28 mouse cellular contexts compared by ENCODE assay signal in the genomic region with DNA sequence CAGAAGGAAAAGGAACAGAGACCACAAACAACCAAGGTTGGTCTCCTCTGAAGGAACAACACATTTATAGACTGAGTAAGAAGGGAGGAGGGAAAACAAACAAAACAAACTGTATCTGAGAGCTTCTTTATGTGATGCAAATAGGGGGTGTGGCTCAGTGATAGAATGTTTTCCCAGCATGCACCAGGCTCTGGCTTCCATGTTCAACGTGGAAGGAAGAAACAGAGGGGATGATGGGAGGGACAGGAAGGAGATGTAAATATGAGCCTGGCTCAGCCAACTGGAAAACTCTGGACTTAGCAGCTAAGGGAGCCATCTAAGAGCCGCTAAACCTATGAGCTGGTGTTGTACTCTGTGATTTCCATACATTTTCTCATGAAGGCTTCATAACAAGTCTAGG. TPM values are rescaled to one million over a fixed set of nuclear protein-coding genes. Genes with fewer than 3 reads are reported as not detected.
DNase-seq lines count a peak whose midpoint lies in the region; ATAC-seq and TF ChIP-seq lines count a peak whose summit lies in the region.
"Had no signal": no experiment of that assay in that cellular context is flagged by ENCODE, and none has a peak within 500 bp of the region (broad histone marks: within the 10 kb centered on the region; RNA-seq: fewer than 3 reads in every experiment).

No protein-coding gene starts in this region.

- H3K4me3 ChIP-seq in hindbrain, embryonic 15.5 days, result no peak overlapping the region
- no peak overlapping the region for H3K4me3 ChIP-seq in hindbrain, embryonic 16.5 days (ENCODE audit: low read length)
- no peak overlapping the region for H3K4me3 ChIP-seq in thymus, adult 2 months (ENCODE audit: control insufficient read depth, insufficient read depth, low read length)
- H3K4me3 ChIP-seq: embryonic facial prominence, embryonic 12.5 days; embryonic facial prominence, embryonic 15.5 days; heart, embryonic 10.5 days; heart, embryonic 13.5 days; intestine, embryonic 15.5 days had no signal

- ATAC-seq in hindbrain, embryonic 15.5 days (ENCODE audit: low FRiP score, low read depth), result no peak
- no peak for ATAC-seq in hindbrain, embryonic 16.5 days
- ATAC-seq: forebrain, embryonic 14.5 days; forebrain, postnatal 0 days; intestine, embryonic 15.5 days had no signal

- 0 out of 2 replicates have a peak overlapping the region, but pooled peaks have one; percentile 83 for H3K27ac ChIP-seq in hindbrain, embryonic 15.5 days (replicated peaks)
- H3K27ac ChIP-seq in hindbrain, embryonic 16.5 days (ENCODE audit: low read depth, low read length), result no peak overlapping the region
- H3K27ac ChIP-seq in thymus, adult 2 months (ENCODE audit: control insufficient read depth, insufficient read depth, low read length), result no peak overlapping the region
- H3K27ac ChIP-seq: embryonic facial prominence, embryonic 12.5 days; embryonic facial prominence, embryonic 15.5 days; heart, embryonic 10.5 days; heart, embryonic 13.5 days; intestine, embryonic 15.5 days had no signal

- no peak for TF ChIP-seq POLR2A in thymus, adult 2 months (IDR thresholded peaks at IDR 0.05; ENCODE audit: control insufficient read depth, extremely low read depth, insufficient read depth, low read length, poor library complexity)

- no peak overlapping the region for H3K4me2 ChIP-seq in hindbrain, embryonic 15.5 days
- no peak overlapping the region for H3K4me2 ChIP-seq in hindbrain, embryonic 16.5 days (ENCODE audit: low read length)
- H3K4me2 ChIP-seq: embryonic facial prominence, embryonic 15.5 days; intestine, embryonic 15.5 days had no signal

- H3K36me3 ChIP-seq in hindbrain, embryonic 15.5 days, result no peaks in the 10 kb centered on the region
- H3K36me3 ChIP-seq in hindbrain, embryonic 16.5 days (ENCODE audit: control insufficient read depth, insufficient read depth, low read length), result no peaks in the 10 kb centered on the region
- no peaks in the 10 kb centered on the region for H3K36me3 ChIP-seq in thymus, adult 2 months (ENCODE audit: control insufficient read depth, insufficient read depth, low read length)
- H3K36me3 ChIP-seq: embryonic facial prominence, embryonic 12.5 days; embryonic facial prominence, embryonic 15.5 days; G1E; heart, embryonic 10.5 days; heart, embryonic 13.5 days; intestine, embryonic 15.5 days had no signal

- WGBS in hindbrain, embryonic 15.5 days, result 50% methylated on average over 2 of the region's 2 CpGs
- WGBS in hindbrain, embryonic 16.5 days, result 56% methylated on average over 2 of the region's 2 CpGs
- WGBS in thymus, adult 2 months, result 74% methylated on average over 2 of the region's 2 CpGs

- no peaks in the 10 kb centered on the region for H3K27me3 ChIP-seq in hindbrain, embryonic 15.5 days
- no peaks in the 10 kb centered on the region for H3K27me3 ChIP-seq in hindbrain, embryonic 16.5 days (replicated peaks; ENCODE audit: control insufficient read depth, insufficient read depth, low read length)
- no peaks in the 10 kb centered on the region for H3K27me3 ChIP-seq in thymus, adult 2 months (ENCODE audit: control insufficient read depth, insufficient read depth, low read length)
- H3K27me3 ChIP-seq: intestine, embryonic 15.5 days had no signal

- TF ChIP-seq CTCF in thymus, adult 2 months (IDR thresholded peaks at IDR 0.05; ENCODE audit: borderline replicate concordance, control insufficient read depth, extremely low read depth, insufficient read depth, low read length, poor library complexity), result no peak

- peaks cover 10% of the 10 kb centered on the region for H3K4me1 ChIP-seq in hindbrain, embryonic 15.5 days (replicated peaks)
- peaks cover 10% of the 10 kb centered on the region for H3K4me1 ChIP-seq in hindbrain, embryonic 16.5 days (ENCODE audit: control insufficient read depth, insufficient read depth, low read depth, low read length)
- H3K4me1 ChIP-seq in thymus, adult 2 months (replicated peaks; ENCODE audit: control insufficient read depth, insufficient read depth, low read length), result no peaks in the 10 kb centered on the region
- H3K4me1 ChIP-seq: intestine, embryonic 15.5 days had no signal

- DNase-seq in ES-CJ7 (ENCODE audit: low read depth, low spot score), result peak; percentile 86
- DNase-seq in R1 (ENCODE audit: low read depth, low spot score), result peak; percentile 92
- DNase-seq in urinary bladder, postnatal 36 days (ENCODE audit: low spot score in 2 of 2), result no peak
- DNase-seq in thymus, adult 2 months, result no peak
- DNase-seq: adrenal gland, adult 2 months; adrenal gland, postnatal 14 days; cerebellum, adult 11 months; cerebellum, adult 2 months; cerebellum, adult 9-11 months; cerebellum, postnatal 25 days; gastrocnemius, postnatal 25 days; heart, adult 18-20 months; heart, postnatal 14 days; heart, postnatal 4 days; kidney, adult 11 months had no signal

- no peak overlapping the region for H3K9ac ChIP-seq in hindbrain, embryonic 15.5 days
- no peak overlapping the region for H3K9ac ChIP-seq in hindbrain, embryonic 16.5 days (ENCODE audit: low read depth, low read length)
- H3K9ac ChIP-seq: embryonic facial prominence, embryonic 12.5 days; embryonic facial prominence, embryonic 15.5 days; heart, embryonic 13.5 days; intestine, embryonic 15.5 days had no signal

- no peaks in the 10 kb centered on the region for H3K9me3 ChIP-seq in hindbrain, embryonic 15.5 days
- H3K9me3 ChIP-seq in hindbrain, embryonic 16.5 days (ENCODE audit: control insufficient read depth, low read length), result no peaks in the 10 kb centered on the region
- H3K9me3 ChIP-seq: embryonic facial prominence, embryonic 12.5 days; embryonic facial prominence, embryonic 15.5 days; G1E; heart, embryonic 10.5 days; heart, embryonic 13.5 days; intestine, embryonic 15.5 days had no signal

RNA-seq across cellular contexts. Expression of gene Abr, which starts 7.9 kb away (rescaled TPM):
- polyA plus RNA-seq in hindbrain, embryonic 15.5 days (2015; fragmentation: Nextera tagmentation; extraction: Ambion mirVana), result 99.9 and 113 TPM in 2 replicates
- polyA plus RNA-seq in hindbrain, embryonic 16.5 days (2015; fragmentation: Nextera tagmentation; extraction: Ambion mirVana), result 85.2 and 102 TPM in 2 replicates
- 75.0 and 79.8 TPM in 2 replicates for polyA plus RNA-seq in thymus, adult 2 months (2012; rRNA removed)
- polyA plus RNA-seq: G1E had no signal

RNA-seq across cellular contexts. Expression of gene Bhlha9, which starts 58.0 kb away (rescaled TPM):
- polyA plus RNA-seq in hindbrain, embryonic 15.5 days (2015; fragmentation: Nextera tagmentation; extraction: Ambion mirVana), result 1.3 and 1.7 TPM in 2 replicates
- polyA plus RNA-seq in hindbrain, embryonic 16.5 days (2015; fragmentation: Nextera tagmentation; extraction: Ambion mirVana), result 2.6 and 2.7 TPM in 2 replicates
- 0.17 TPM in 1 of 2 replicates, not detected in the other for polyA plus RNA-seq in thymus, adult 2 months (2012; rRNA removed)
- polyA plus RNA-seq: forebrain, embryonic 11.5 days; G1E; gonadal fat pad, adult 2 months; heart, embryonic 16.5 days had no signal

Comparison
In these comparisons a context has a peak if more than half of its experiments do, and no peak if none do; other contexts are left out.
1. DNase-seq: peak in ES-CJ7 (single experiment) and R1 (single experiment); none in urinary bladder, postnatal 36 days (0 of 2) and thymus, adult 2 months (single experiment).